ENCODE assay signal across 24 mouse cellular contexts in genomic region chr3:81919681-81920080, GRCm38 (mm10). TPM values are rescaled to one million over a fixed set of nuclear protein-coding genes. Genes with fewer than 3 reads are reported as not detected.
"Had no signal": no experiment of that assay in that cellular context is flagged by ENCODE, and none has a peak within 500 bp of the region (broad histone marks: within the 10 kb centered on the region; RNA-seq: fewer than 3 reads in every experiment).

No protein-coding gene starts in this region.

- H3K27ac ChIP-seq: kidney, postnatal 0 days; limb, embryonic 10.5 days; limb, embryonic 13.5 days; liver, embryonic 12.5 days; liver, embryonic 15.5 days; lung, embryonic 15.5 days; stomach, postnatal 0 days had no signal

- H3K4me1 ChIP-seq: limb, embryonic 13.5 days; liver, embryonic 12.5 days; liver, embryonic 15.5 days had no signal

- H3K9me3 ChIP-seq: limb, embryonic 10.5 days; limb, embryonic 13.5 days; liver, embryonic 12.5 days; liver, embryonic 15.5 days; lung, embryonic 15.5 days had no signal

- H3K27me3 ChIP-seq: liver, embryonic 12.5 days; liver, embryonic 15.5 days; lung, embryonic 15.5 days had no signal

- ATAC-seq: liver, embryonic 12.5 days had no signal

- H3K4me2 ChIP-seq: limb, embryonic 13.5 days; liver, embryonic 12.5 days; liver, embryonic 15.5 days; lung, embryonic 15.5 days; midbrain, embryonic 11.5 days had no signal

- H3K4me3 ChIP-seq: limb, embryonic 10.5 days; limb, embryonic 13.5 days; liver, embryonic 12.5 days; liver, embryonic 15.5 days; lung, embryonic 15.5 days had no signal

- H3K9ac ChIP-seq: limb, embryonic 13.5 days; liver, embryonic 12.5 days; liver, embryonic 15.5 days; lung, embryonic 15.5 days had no signal

- H3K36me3 ChIP-seq: limb, embryonic 10.5 days; limb, embryonic 13.5 days; liver, embryonic 12.5 days; liver, embryonic 15.5 days; lung, embryonic 15.5 days had no signal

- DNase-seq: kidney, adult 2 months; kidney, postnatal 25 days; liver; lung, adult 18-20 months; lung, postnatal 14 days; lung, postnatal 4 days; midbrain, embryonic 14.5 days; right cerebral cortex, adult 18-20 months; right cerebral cortex, postnatal 14 days; right cerebral cortex, postnatal 4 days; thymus, adult 2 months; thymus, postnatal 25 days had no signal

RNA-seq across cellular contexts. Expression of gene Tdo2, which starts 56.3 kb away (rescaled TPM):
- total RNA-seq: megakaryocyte progenitor cell, adult 5-6 weeks; megakaryocyte-erythroid progenitor cell, adult 5-6 weeks; midbrain, postnatal 0 days had no signal
- polyA plus RNA-seq: kidney, adult 2 months; liver, embryonic 15.5 days; midbrain, embryonic 11.5 days; neural tube, embryonic 11.5 days had no signal
